ENCODE assay signal across 11 mouse cellular contexts in genomic region chr6:118071013-118071350, GRCm38 (mm10). TPM values are rescaled to one million over a fixed set of nuclear protein-coding genes. Genes with fewer than 3 reads are reported as not detected.
"Had no signal": no experiment of that assay in that cellular context is flagged by ENCODE, and none has a peak within 500 bp of the region (broad histone marks: within the 10 kb centered on the region; RNA-seq: fewer than 3 reads in every experiment).

No protein-coding gene starts in this region.

- ATAC-seq: midbrain, embryonic 16.5 days had no signal

- H3K9me3 ChIP-seq: limb, embryonic 13.5 days; midbrain, embryonic 12.5 days; neural tube, embryonic 13.5 days; stomach, embryonic 15.5 days had no signal

- H3K9ac ChIP-seq: limb, embryonic 13.5 days; liver, embryonic 14.5 days; midbrain, embryonic 12.5 days; neural tube, embryonic 13.5 days; stomach, embryonic 15.5 days had no signal

- H3K4me2 ChIP-seq: limb, embryonic 13.5 days; midbrain, embryonic 12.5 days; neural tube, embryonic 13.5 days; stomach, embryonic 15.5 days had no signal

- H3K36me3 ChIP-seq: limb, embryonic 13.5 days; midbrain, embryonic 12.5 days; neural tube, embryonic 13.5 days; stomach, embryonic 15.5 days had no signal

- H3K4me3 ChIP-seq: limb, embryonic 13.5 days; midbrain, embryonic 12.5 days; neural tube, embryonic 13.5 days; stomach, embryonic 15.5 days had no signal

- H3K27ac ChIP-seq: limb, embryonic 13.5 days; liver, embryonic 14.5 days; midbrain, embryonic 12.5 days; neural tube, embryonic 13.5 days; stomach, embryonic 15.5 days had no signal

- DNase-seq: right cerebral cortex, postnatal 14 days; thymus, adult 2 months; thymus, postnatal 25 days had no signal

RNA-seq across cellular contexts. Expression of gene Rasgef1a, which starts 59.7 kb away (rescaled TPM):
- total RNA-seq: liver, adult 2 months; megakaryocyte-erythroid progenitor cell, adult 5-6 weeks had no signal
